Mouse (Mus musculus) embryonic facial prominence, embryonic 14.5 days (tissue): ENCODE measurements around the gene Ogdh. TPM values are rescaled to one million over a fixed set of nuclear protein-coding genes. Genes with fewer than 3 reads are reported as not detected.

Experiments used
- ATAC-seq: fragments of 200-750 bp; cut with Nextera tagmentation; 2 replicates; pipeline ENCODE4 v1.8.0; 2017; ENCODE audit warnings: low read depth, moderate number of reproducible peaks, moderate TSS enrichment
- DNase-seq: peaks from one replicate; pipeline ENCODE4 v3.0.0-alpha.2; 2015; ENCODE audit warnings: low spot score
- H3K27ac ChIP-seq: fragments of 300-500 bp; sonication (generic); replicated peaks from 2 replicates; pipeline ENCODE4 v1.5.1; 2014; ENCODE audit warnings: low read depth, mild to moderate bottlenecking, low read length, moderate library complexity
- H3K27me3 ChIP-seq: fragments of 300-500 bp; sonication (generic); replicated peaks from 2 replicates; pipeline ENCODE4 v1.6.1; 2014; ENCODE audit warnings: low read length; ENCODE audit not compliant: control insufficient read depth, insufficient read depth
- H3K36me3 ChIP-seq: fragments of 300-500 bp; sonication (generic); 2 replicates; pipeline ENCODE4 v1.6.1; 2014; ENCODE audit warnings: low read length, mixed read lengths; ENCODE audit not compliant: control insufficient read depth, insufficient read depth
- H3K4me1 ChIP-seq: fragments of 300-500 bp; sonication (generic); 2 replicates; pipeline ENCODE4 v1.6.1; 2014; ENCODE audit warnings: antibody characterized with exemption, low read length; ENCODE audit not compliant: control insufficient read depth, insufficient read depth
- H3K4me2 ChIP-seq: fragments of 300-500 bp; sonication (generic); 2 replicates; pipeline ENCODE4 v1.6.1; 2014; ENCODE audit warnings: low read depth, mild to moderate bottlenecking, low read length, moderate library complexity, mixed read lengths
- H3K4me3 ChIP-seq: fragments of 300-500 bp; sonication (generic); 2 replicates; pipeline ENCODE4 v1.5.1; 2014; ENCODE audit warnings: low read depth, mild to moderate bottlenecking, low read length
- H3K9ac ChIP-seq: fragments of 300-500 bp; sonication (generic); 2 replicates; pipeline ENCODE4 v1.6.1; 2014; ENCODE audit warnings: low read depth, mild to moderate bottlenecking, low read length, moderate library complexity, mixed read lengths
- H3K9me3 ChIP-seq: fragments of 300-500 bp; sonication (generic); 2 replicates; pipeline ENCODE4 v1.6.1; 2016; ENCODE audit warnings: low read length; ENCODE audit not compliant: control insufficient read depth
- WGBS: fragments of 180-500 bp; shearing (Covaris S2); extraction: QIAGEN DNeasy Blood & Tissue Kit; methylation state at CpG from one replicate; pipeline ENCODE4 v1.1.7; 2014; 5-methylcytosine and 5-hydroxymethylcytosine counted together
- polyA plus RNA-seq: library from polyadenylated mRNA; unstranded; fragments of >200 nt; fragmentation: Nextera tagmentation; extraction: Ambion mirVana; gene quantifications from 2 replicates; pipeline ENCODE4 v1.2.1, GENCODE M21; 2014

The Ogdh gene
- polyA plus RNA-seq, 1 experiment from 2014 or later = 92.5 TPM

DNA sequence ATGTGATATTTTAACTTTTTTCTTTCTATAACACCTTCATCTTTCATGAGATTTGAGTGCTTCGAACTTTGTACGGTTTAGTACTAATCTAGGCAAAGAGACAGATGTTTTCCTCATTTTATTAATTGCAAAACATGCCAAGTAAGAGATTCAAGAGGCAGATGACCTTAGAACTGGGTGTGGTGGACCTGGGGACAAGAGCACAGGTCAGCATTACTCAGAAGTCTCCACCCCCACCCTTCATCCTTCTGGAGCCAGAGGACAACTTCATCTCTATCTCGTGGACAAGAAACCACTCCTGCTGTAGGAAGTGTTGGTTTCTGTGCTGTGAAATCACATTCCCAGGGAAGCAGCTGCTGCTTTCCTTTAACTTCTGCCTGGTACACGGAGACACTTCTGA is 16.7 kb downstream of the Ogdh start:
- Histone ChIP-seq H3K9ac (no peak overlapping the region), H3K4me1 (no peaks in the 10 kb centered on the region), H3K27me3 (no peaks in the 10 kb centered on the region), H3K27ac (no peak overlapping the region), H3K9me3 (no peaks in the 10 kb centered on the region), H3K4me2 (no peak overlapping the region), H3K4me3 (no peak overlapping the region), H3K36me3 (peaks cover 51% of the 10 kb centered on the region)
- no peak for DNase-seq
- 91% methylated on average over 4 of the region's 4 CpGs for WGBS
- ATAC-seq = no peak

DNA sequence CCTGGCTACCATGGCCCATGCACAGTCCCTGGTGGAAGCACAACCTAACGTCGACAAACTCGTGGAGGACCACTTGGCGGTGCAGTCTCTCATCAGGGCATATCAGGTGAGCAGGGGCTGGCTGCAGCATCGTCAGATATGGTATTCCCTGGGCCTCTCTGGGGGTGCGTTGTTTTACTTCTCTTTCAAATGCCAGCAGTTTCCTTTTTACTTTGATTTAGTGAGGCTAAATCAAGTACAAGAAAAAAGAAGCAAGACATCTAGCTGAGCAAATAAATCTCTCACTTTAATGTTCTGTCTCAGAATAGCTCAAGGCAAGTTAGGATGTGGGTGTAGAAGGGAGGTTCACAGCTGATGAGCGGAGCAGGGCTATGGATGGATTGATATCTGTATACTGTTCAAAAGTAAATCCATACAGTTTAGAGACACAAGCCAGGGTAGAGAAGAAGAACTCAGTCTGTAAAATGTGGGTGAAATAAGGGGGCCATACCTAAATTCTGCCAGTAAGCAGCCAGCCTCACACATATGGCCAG is 22.5 kb downstream of the Ogdh start:
- Histone ChIP-seq H3K36me3 (peaks cover 75% of the 10 kb centered on the region), H3K4me2 (no peak overlapping the region), H3K4me1 (no peaks in the 10 kb centered on the region), H3K27me3 (no peaks in the 10 kb centered on the region), H3K9me3 (no peaks in the 10 kb centered on the region), H3K27ac (no peak overlapping the region), H3K4me3 (no peak overlapping the region), H3K9ac (no peak overlapping the region)
- DNase-seq (no peak), ATAC-seq (no peak)
- 86% methylated on average over 7 of the region's 7 CpGs for WGBS

DNA sequence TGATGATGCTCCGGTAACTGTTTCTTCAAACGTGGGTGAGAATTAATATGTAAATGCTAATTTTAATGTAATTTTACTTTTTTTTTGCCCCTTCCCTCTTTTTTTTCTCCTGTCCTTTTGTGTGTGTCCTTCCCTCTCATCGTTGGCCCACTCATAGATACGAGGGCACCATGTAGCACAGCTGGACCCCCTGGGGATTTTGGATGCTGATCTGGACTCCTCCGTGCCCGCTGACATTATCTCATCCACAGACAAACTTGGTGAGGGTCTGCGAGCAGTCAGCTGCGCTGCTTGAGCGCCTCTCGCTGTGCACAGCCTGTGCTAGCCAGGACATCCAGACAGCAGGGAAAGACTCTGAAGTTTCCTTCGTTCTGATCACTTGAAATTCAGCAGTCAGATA is 25.4 kb downstream of the Ogdh start:
- WGBS = 84% methylated on average over 11 of the region's 11 CpGs
- no peak for DNase-seq
- Histone ChIP-seq H3K27me3 (no peaks in the 10 kb centered on the region), H3K9ac (no peak overlapping the region), H3K4me3 (no peak overlapping the region), H3K9me3 (no peaks in the 10 kb centered on the region), H3K27ac (no peak overlapping the region), H3K36me3 (peaks cover 77% of the 10 kb centered on the region), H3K4me2 (no peak overlapping the region), H3K4me1 (no peaks in the 10 kb centered on the region)
- no peak for ATAC-seq

DNA sequence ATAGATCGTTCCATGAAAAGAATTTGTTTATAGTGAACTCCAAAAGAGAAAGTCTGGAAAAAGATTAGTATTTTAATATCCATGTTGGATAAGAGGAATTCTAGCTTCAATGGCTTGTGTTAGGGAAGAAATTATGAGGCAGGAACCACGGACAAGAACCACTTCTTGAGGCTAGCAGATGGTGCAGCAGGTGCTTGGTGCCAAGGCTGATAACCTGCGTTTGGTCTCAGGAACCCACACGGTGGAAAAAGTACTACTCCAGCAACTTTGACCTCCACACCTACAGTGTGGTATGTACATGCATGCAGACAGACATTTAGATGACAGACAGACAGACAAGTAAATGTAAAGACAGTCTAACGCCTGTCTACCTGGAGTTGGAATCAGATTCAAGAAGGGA is 27.1 kb downstream of the Ogdh start:
- Histone ChIP-seq H3K36me3 (peaks cover 74% of the 10 kb centered on the region), H3K4me2 (no peak overlapping the region), H3K9me3 (no peaks in the 10 kb centered on the region), H3K4me3 (no peak overlapping the region), H3K27ac (no peak overlapping the region), H3K9ac (no peak overlapping the region), H3K27me3 (no peaks in the 10 kb centered on the region), H3K4me1 (no peaks in the 10 kb centered on the region)
- DNase-seq (no peak), ATAC-seq (no peak)
- 92% methylated on average over 5 of the region's 5 CpGs for WGBS

DNA sequence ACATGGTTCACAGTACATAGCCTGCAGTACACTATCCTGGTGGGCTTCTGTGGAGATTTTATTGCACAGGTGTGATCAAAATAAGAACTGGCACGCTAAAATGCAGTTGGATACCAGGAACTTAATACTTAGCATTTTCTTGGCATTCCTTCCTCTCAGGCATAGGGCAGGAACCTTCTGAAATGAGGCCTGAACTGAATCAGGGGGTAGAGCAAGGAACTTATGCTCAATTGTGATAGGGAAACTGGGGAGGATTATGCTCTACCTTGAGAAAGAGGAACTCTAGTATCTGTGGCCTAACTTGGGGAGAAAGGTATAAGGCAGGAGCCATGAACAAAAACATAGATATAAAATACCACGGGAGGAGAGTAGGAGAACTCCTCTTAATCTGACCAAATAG is 27.9 kb downstream of the Ogdh start:
- WGBS = 84% methylated on average over 2 of the region's 2 CpGs
- ATAC-seq (no peak), DNase-seq (no peak)
- H3K9me3 ChIP-seq = no peaks in the 10 kb centered on the region
- H3K4me1 ChIP-seq = no peaks in the 10 kb centered on the region
- H3K27me3 ChIP-seq = no peaks in the 10 kb centered on the region
- peaks cover 69% of the 10 kb centered on the region for H3K36me3 ChIP-seq
- H3K27ac ChIP-seq = no peak overlapping the region
- H3K9ac ChIP-seq = no peak overlapping the region
- H3K4me3 ChIP-seq = no peak overlapping the region
- no peak overlapping the region for H3K4me2 ChIP-seq

DNA sequence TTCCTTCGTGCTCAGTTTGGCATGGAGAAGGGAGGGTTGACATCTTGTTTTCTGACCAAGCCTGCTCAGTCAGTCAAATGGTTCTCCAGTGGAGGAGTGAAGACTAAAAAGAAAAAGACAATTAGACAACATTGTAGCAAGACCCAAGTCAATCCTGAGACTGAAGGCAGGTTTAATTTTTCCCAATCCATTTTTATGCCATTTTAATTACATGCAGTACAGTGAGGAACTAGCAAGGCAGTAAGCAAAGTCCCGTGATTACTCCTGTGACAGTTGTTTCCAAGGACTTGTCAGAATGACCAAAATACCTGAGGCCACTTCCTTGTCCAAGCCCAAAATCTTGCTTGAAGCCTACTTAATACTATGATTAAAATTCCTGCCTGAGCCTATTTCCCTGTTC is 30.7 kb downstream of the Ogdh start:
- DNase-seq (no peak), ATAC-seq (no peak)
- no peak overlapping the region for H3K9ac ChIP-seq
- WGBS = 88% methylated on average over 2 of the region's 2 CpGs
- no peak overlapping the region for H3K4me3 ChIP-seq
- no peaks in the 10 kb centered on the region for H3K4me1 ChIP-seq
- no peaks in the 10 kb centered on the region for H3K27me3 ChIP-seq
- H3K36me3 ChIP-seq = peaks cover 50% of the 10 kb centered on the region
- no peaks in the 10 kb centered on the region for H3K9me3 ChIP-seq
- no peak overlapping the region for H3K27ac ChIP-seq
- H3K4me2 ChIP-seq = no peak overlapping the region

DNA sequence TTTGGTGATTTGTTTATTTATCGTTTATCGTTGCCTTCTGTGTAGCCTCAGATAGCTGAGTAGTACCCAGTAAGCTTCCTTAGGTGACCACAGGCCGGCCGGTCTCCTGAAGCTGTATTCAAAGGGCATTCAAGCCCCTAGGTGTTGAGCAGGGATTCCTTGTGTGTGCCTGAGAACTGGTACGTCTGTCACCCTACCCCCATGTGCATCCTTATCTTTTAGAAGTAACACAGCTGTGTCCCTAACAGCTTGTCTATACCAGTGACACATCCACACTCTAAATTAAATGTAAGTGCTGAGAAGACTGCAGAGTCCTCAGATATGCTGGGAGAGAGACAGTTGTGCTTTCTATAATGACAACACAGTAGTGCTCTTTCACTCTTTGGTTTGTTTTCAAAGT is 31.9 kb downstream of the Ogdh start:
- Histone ChIP-seq H3K27ac (no peak overlapping the region), H3K36me3 (peaks cover 38% of the 10 kb centered on the region), H3K4me1 (no peaks in the 10 kb centered on the region), H3K27me3 (no peaks in the 10 kb centered on the region), H3K9ac (no peak overlapping the region), H3K4me2 (no peak overlapping the region), H3K4me3 (no peak overlapping the region), H3K9me3 (no peaks in the 10 kb centered on the region)
- DNase-seq (no peak), ATAC-seq (no peak)
- 86% methylated on average over 5 of the region's 5 CpGs for WGBS

- Histone ChIP-seq H3K27ac (no peak overlapping the region), H3K4me3 (no peak overlapping the region), H3K4me1 (no peaks in the 10 kb centered on the region), H3K9me3 (no peaks in the 10 kb centered on the region), H3K36me3 (peaks cover 27% of the 10 kb centered on the region), H3K4me2 (no peak overlapping the region), H3K27me3 (no peaks in the 10 kb centered on the region), H3K9ac (no peak overlapping the region)
- ATAC-seq (no peak), DNase-seq (no peak)
- 88% methylated on average over 7 of the region's 7 CpGs for WGBS
These were observed 39.8 kb downstream of the Ogdh start for GRCm38 (mm10) chr11:6331256-6331655.

GRCm38 (mm10) chr11:6332606-6333005 is 41.2 kb downstream of the Ogdh start:
- ATAC-seq = no peak
- Histone ChIP-seq H3K36me3 (peaks cover 31% of the 10 kb centered on the region), H3K4me2 (no peak overlapping the region), H3K27me3 (no peaks in the 10 kb centered on the region), H3K9me3 (no peaks in the 10 kb centered on the region), H3K9ac (no peak overlapping the region), H3K27ac (no peak overlapping the region), H3K4me3 (no peak overlapping the region), H3K4me1 (no peaks in the 10 kb centered on the region)
- WGBS = 78% methylated on average over 3 of the region's 3 CpGs
- no peak for DNase-seq
